Mouse (Mus musculus): ENCODE results near the gene Eif3k. TPM values are rescaled to one million over a fixed set of nuclear protein-coding genes. Genes with fewer than 3 reads are reported as not detected.
A peak's percentile ranks its signal among the peaks of the same experiment; 100 is the strongest.

Gene Eif3k
- polyA plus RNA-seq, 1 experiment: 218 TPM

DNA sequence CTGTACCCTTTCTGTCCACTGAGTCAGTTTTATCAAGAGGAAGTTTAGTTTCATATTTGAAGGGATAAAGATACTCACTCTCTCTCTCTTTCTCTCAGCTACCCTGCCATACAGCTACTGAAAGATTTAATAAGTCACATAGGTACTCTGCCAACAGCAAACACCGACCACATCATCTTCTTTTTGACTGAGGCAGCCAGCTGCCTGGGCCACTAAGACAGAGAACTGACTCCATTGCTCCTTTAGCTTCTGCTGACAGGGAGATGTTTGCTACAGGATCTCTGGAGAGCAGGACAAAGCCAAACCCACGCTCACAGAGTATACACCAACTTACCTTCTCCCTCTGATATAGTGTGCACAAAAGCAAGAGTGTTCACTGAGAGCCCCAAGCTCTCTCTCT lies 32.4 kb downstream of the Eif3k start:
- H3K27me3 ChIP-seq (ENCODE audit: control insufficient read depth, insufficient read depth, low read length): no peaks in the 10 kb centered on the region
- DNase-seq (ENCODE audit: low read depth in 1 of 2, low spot score in 2 of 2): no peak
- H3K36me3 ChIP-seq (ENCODE audit: control insufficient read depth, insufficient read depth, low read length): no peaks in the 10 kb centered on the region
- 83% methylated on average over 2 of the region's 2 CpGs for WGBS
- no peak overlapping the region for H3K4me3 ChIP-seq (ENCODE audit: extremely low read depth, insufficient read depth, insufficient read length)
- H3K27ac ChIP-seq (ENCODE audit: insufficient read depth, low read length): no peak overlapping the region
- TF ChIP-seq CTCF (IDR thresholded peaks at IDR 0.05; ENCODE audit: extremely low read depth, insufficient read depth, insufficient read length, insufficient replicate concordance): no peak
- no peak for TF ChIP-seq POLR2A (IDR thresholded peaks at IDR 0.05; ENCODE audit: low read depth, low read length)
- H3K4me1 ChIP-seq (ENCODE audit: control insufficient read depth, insufficient read depth, insufficient read length): peaks cover 20% of the 10 kb centered on the region

- 95% methylated on average over 7 of the region's 7 CpGs for WGBS
- Histone ChIP-seq H3K4me3 (ENCODE audit: extremely low read depth, insufficient read depth, insufficient read length) (no peak overlapping the region), H3K36me3 (ENCODE audit: control insufficient read depth, insufficient read depth, low read length) (no peaks in the 10 kb centered on the region), H3K27ac (ENCODE audit: insufficient read depth, low read length) (no peak overlapping the region), H3K4me1 (ENCODE audit: control insufficient read depth, insufficient read depth, insufficient read length) (peaks cover 20% of the 10 kb centered on the region), H3K27me3 (ENCODE audit: control insufficient read depth, insufficient read depth, low read length) (no peaks in the 10 kb centered on the region)
- TF ChIP-seq POLR2A (IDR thresholded peaks at IDR 0.05; ENCODE audit: low read depth, low read length): no peak
- TF ChIP-seq CTCF (IDR thresholded peaks at IDR 0.05; ENCODE audit: extremely low read depth, insufficient read depth, insufficient read length, insufficient replicate concordance): no peak
- no peak for DNase-seq (ENCODE audit: low read depth in 1 of 2, low spot score in 2 of 2)
Measured at GRCm38 (mm10) chr7:28948746-28949145, 32.9 kb downstream of the Eif3k start.

GRCm38 (mm10) chr7:28946271-28946610 lies 35.4 kb downstream of the Eif3k start:
- Histone ChIP-seq H3K27ac (ENCODE audit: insufficient read depth, low read length) (peak overlapping the region; percentile 10), H3K4me3 (ENCODE audit: extremely low read depth, insufficient read depth, insufficient read length) (no peak overlapping the region), H3K27me3 (ENCODE audit: control insufficient read depth, insufficient read depth, low read length) (no peaks in the 10 kb centered on the region), H3K36me3 (ENCODE audit: control insufficient read depth, insufficient read depth, low read length) (0 out of 2 replicates have a peak, but pooled peaks cover 2% of the 10 kb centered on the region), H3K4me1 (ENCODE audit: control insufficient read depth, insufficient read depth, insufficient read length) (peaks cover 16% of the 10 kb centered on the region)
- DNase-seq (ENCODE audit: low read depth in 1 of 2, low spot score in 2 of 2): no peak
- no peak for TF ChIP-seq POLR2A (IDR thresholded peaks at IDR 0.05; ENCODE audit: low read depth, low read length)
- no peak for TF ChIP-seq CTCF (IDR thresholded peaks at IDR 0.05; ENCODE audit: extremely low read depth, insufficient read depth, insufficient read length, insufficient replicate concordance)
- WGBS: 20% methylated on average over 1 of the region's 1 CpGs

DNA sequence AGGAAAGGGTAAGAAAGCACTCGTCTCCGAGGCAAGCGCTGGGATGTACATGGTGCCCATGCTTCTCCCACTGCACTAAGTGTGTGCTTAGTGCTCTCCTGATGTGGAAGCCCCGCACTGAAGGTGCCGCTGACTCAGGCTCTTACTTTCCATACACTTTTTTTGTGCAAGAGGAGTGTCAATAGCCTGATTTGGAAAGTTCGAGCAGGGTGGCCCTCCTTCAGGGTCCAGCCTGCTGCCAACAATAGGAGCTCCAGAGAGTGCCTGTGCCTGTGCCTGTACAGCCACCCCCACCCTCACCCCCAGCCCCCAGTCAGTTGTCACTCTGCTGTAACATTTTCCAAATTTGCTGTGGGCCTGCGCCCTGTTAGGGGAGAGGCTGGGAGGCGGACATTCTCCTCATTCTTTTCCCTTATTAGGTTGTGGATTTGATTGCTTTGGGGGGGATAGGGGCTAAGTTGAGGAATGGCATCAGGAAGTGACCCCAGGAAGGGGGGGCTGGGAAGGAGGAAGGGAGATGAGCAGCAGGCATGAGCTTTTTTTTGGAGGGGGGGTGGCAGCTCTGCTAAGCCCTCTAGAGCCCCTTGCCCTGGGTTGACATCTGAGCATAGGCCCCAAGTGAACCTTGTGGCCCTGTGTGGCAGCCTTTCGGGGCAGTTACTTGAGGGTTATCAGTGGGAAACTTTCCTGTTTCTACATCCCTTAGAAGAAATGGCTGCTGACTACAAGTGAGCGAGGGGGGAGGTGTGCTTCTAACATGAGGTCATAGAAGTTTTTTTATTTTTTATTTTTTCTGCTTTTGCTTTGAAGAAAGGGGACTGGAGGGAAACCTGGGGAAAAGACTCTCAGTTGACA lies 36.0 kb downstream of the Eif3k start:
- peak overlapping the region; percentile 39 for H3K27ac ChIP-seq (ENCODE audit: insufficient read depth, low read length)
- no peak for DNase-seq (ENCODE audit: low read depth in 1 of 2, low spot score in 2 of 2)
- no peaks in the 10 kb centered on the region for H3K27me3 ChIP-seq (ENCODE audit: control insufficient read depth, insufficient read depth, low read length)
- no peak for TF ChIP-seq POLR2A (IDR thresholded peaks at IDR 0.05; ENCODE audit: low read depth, low read length)
- no peak for TF ChIP-seq CTCF (IDR thresholded peaks at IDR 0.05; ENCODE audit: extremely low read depth, insufficient read depth, insufficient read length, insufficient replicate concordance)
- H3K4me1 ChIP-seq (ENCODE audit: control insufficient read depth, insufficient read depth, insufficient read length): peaks cover 16% of the 10 kb centered on the region
- H3K4me3 ChIP-seq (ENCODE audit: extremely low read depth, insufficient read depth, insufficient read length): no peak overlapping the region
- WGBS: 78% methylated on average over 10 of the region's 10 CpGs
- H3K36me3 ChIP-seq (ENCODE audit: control insufficient read depth, insufficient read depth, low read length): 0 out of 2 replicates have a peak, but pooled peaks cover 2% of the 10 kb centered on the region

GRCm38 (mm10) chr7:28944756-28945415 lies 36.8 kb downstream of the Eif3k start:
- Histone ChIP-seq H3K27me3 (ENCODE audit: control insufficient read depth, insufficient read depth, low read length) (no peaks in the 10 kb centered on the region), H3K27ac (ENCODE audit: insufficient read depth, low read length) (peak overlapping the region; percentile 39; the same call in 1 of the 2 replicates), H3K4me1 (ENCODE audit: control insufficient read depth, insufficient read depth, insufficient read length) (peaks cover 16% of the 10 kb centered on the region), H3K4me3 (ENCODE audit: extremely low read depth, insufficient read depth, insufficient read length) (no peak overlapping the region), H3K36me3 (ENCODE audit: control insufficient read depth, insufficient read depth, low read length) (0 out of 2 replicates have a peak, but pooled peaks cover 2% of the 10 kb centered on the region)
- DNase-seq (ENCODE audit: low read depth in 1 of 2, low spot score in 2 of 2): no peak
- TF ChIP-seq POLR2A (IDR thresholded peaks at IDR 0.05; ENCODE audit: low read depth, low read length) (no peak), CTCF (IDR thresholded peaks at IDR 0.05; ENCODE audit: extremely low read depth, insufficient read depth, insufficient read length, insufficient replicate concordance) (no peak)
- WGBS: 53% methylated on average over 6 of the region's 6 CpGs

DNA sequence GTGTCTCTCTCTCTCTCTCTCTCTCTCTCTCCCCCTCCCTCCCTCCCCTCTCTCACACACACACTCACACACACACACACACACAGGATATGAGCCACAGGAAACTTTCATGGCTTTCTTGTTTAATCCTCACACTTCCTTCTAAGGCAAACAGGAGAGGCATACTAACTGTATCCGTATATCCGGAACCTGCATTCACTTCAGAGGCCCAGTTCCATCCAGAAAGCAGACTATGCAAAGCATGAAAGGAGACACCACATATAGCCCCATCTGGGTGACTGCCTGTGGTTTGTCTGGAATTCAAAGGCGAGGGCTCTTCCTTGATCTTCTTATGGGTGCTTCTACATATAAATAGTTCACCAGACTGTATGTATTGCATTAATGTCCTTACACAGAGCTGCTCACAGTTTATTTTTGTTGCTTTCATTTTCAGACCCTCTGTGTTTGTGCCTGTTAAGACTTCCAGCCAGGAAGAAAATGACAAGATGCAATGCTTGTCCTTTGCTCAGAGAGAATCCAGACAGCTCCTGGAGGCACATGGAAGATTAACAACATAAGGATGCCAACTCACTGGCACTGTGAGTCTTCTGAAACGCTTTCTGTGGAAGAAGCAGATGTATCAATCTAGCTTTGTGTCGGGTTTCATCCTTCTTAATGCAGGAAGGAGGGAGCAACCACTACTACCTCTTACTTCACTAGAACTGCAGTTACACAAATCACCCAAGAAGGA lies 38.0 kb downstream of the Eif3k start:
- TF ChIP-seq CTCF (IDR thresholded peaks at IDR 0.05; ENCODE audit: extremely low read depth, insufficient read depth, insufficient read length, insufficient replicate concordance) (no peak), POLR2A (IDR thresholded peaks at IDR 0.05; ENCODE audit: low read depth, low read length) (no peak)
- DNase-seq (ENCODE audit: low read depth in 1 of 2, low spot score in 2 of 2): no peak
- peak overlapping the region; percentile 17; the same call in 1 of the 2 replicates for H3K27ac ChIP-seq (ENCODE audit: insufficient read depth, low read length)
- WGBS: 50% methylated on average over 5 of the region's 5 CpGs
- H3K4me1 ChIP-seq (ENCODE audit: control insufficient read depth, insufficient read depth, insufficient read length): peaks cover 16% of the 10 kb centered on the region
- no peak overlapping the region for H3K4me3 ChIP-seq (ENCODE audit: extremely low read depth, insufficient read depth, insufficient read length)
- no peaks in the 10 kb centered on the region for H3K27me3 ChIP-seq (ENCODE audit: control insufficient read depth, insufficient read depth, low read length)
- peaks cover 5% of the 10 kb centered on the region; the same call in 1 of the 2 replicates for H3K36me3 ChIP-seq (ENCODE audit: control insufficient read depth, insufficient read depth, low read length)

Measured in spleen, adult 2 months (tissue).